Mouse (Mus musculus): Measurements from ENCODE around the gene Fyb2. TPM values are rescaled to one million over a fixed set of nuclear protein-coding genes. Genes with fewer than 3 reads are reported as not detected.

Fyb2 gene
- polyA plus RNA-seq, 1 experiment from 2014 or later, result 0.22 TPM

DNA sequence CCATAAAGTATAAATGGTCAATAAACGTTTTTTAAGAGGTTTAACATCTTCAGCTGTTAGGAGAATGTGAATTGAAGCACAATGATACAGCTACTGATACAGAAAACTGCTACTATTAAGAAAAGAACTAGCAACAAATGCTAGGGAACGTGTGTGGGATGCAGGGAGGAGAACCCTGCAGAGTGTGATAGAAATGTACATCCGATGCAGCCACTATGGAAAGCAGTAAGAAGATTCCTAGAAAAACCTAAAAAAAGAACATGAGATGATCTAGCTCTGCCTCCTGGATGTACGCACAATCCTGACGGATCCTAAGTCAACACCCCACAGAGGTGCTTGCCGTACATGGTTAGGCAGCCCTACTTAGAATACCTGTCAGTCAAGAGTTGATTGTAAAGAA is 114.0 kb downstream of the Fyb2 start:
- no peak overlapping the region for H3K4me2 ChIP-seq

GRCm38 (mm10) chr4:105031104-105031503 is 117.8 kb downstream of the Fyb2 start:
- 72% methylated on average over 8 of the region's 8 CpGs for WGBS
- no peaks in the 10 kb centered on the region for H3K27me3 ChIP-seq (replicated peaks)

More for the DNA sequence above, 114.0 kb downstream of the Fyb2 start:
- no peak overlapping the region for H3K4me3 ChIP-seq (replicated peaks)
- peaks cover 2% of the 10 kb centered on the region; the same call in 1 of the 2 replicates for H3K4me1 ChIP-seq
- no peak overlapping the region for H3K27ac ChIP-seq (replicated peaks)
- no peaks in the 10 kb centered on the region for H3K9me3 ChIP-seq (replicated peaks)
- 81% methylated on average over 6 of the region's 6 CpGs for WGBS
- no peaks in the 10 kb centered on the region for H3K27me3 ChIP-seq (replicated peaks)
- H3K36me3 ChIP-seq, result 0 out of 2 replicates have a peak, but pooled peaks cover 2% of the 10 kb centered on the region
- ATAC-seq (ENCODE audit: low FRiP score), result no peak
- no peak overlapping the region for H3K9ac ChIP-seq (replicated peaks)

DNA sequence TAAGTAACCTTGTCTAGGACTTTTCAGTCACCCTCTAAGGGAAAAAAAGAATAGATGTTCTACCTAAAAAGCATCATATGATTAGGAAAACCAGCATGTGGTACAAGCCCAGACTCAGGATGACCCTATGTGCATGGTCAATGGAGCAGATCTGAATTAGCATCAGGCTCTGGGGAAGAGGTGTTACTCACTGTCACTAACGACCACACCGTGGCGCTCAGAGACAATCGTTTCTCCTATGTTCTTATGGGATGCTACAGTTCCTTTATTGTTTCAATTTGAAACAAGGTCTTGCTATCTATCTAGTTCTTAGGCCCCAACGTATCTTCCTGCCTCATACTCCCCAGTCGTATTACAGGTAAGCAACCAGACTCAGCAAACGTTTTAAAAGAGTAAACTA is 119.9 kb downstream of the Fyb2 start:
- Histone ChIP-seq H3K9me3 (replicated peaks) (no peaks in the 10 kb centered on the region), H3K4me3 (replicated peaks) (no peak overlapping the region), H3K9ac (replicated peaks) (no peak overlapping the region), H3K4me1 (peaks cover 2% of the 10 kb centered on the region; the same call in 1 of the 2 replicates), H3K4me2 (no peak overlapping the region), H3K36me3 (peaks cover 13% of the 10 kb centered on the region; the same call in 1 of the 2 replicates), H3K27me3 (replicated peaks) (no peaks in the 10 kb centered on the region), H3K27ac (replicated peaks) (no peak overlapping the region)
- no peak for ATAC-seq (ENCODE audit: low FRiP score)
- WGBS, result 50% methylated on average over 7 of the region's 7 CpGs

More at GRCm38 (mm10) chr4:105031104-105031503, 117.8 kb downstream of the Fyb2 start:
- H3K4me1 ChIP-seq, result peaks cover 2% of the 10 kb centered on the region; the same call in 1 of the 2 replicates
- no peak overlapping the region for H3K27ac ChIP-seq (replicated peaks)
- no peaks in the 10 kb centered on the region for H3K9me3 ChIP-seq (replicated peaks)
- ATAC-seq (ENCODE audit: low FRiP score), result no peak
- H3K9ac ChIP-seq (replicated peaks), result no peak overlapping the region
- peaks cover 12% of the 10 kb centered on the region; the same call in 1 of the 2 replicates for H3K36me3 ChIP-seq
- H3K4me3 ChIP-seq (replicated peaks), result no peak overlapping the region
- no peak overlapping the region for H3K4me2 ChIP-seq

GRCm38 (mm10) chr4:105034259-105034658 is 121.0 kb downstream of the Fyb2 start:
- H3K27me3 ChIP-seq (replicated peaks), result no peaks in the 10 kb centered on the region
- H3K4me1 ChIP-seq, result peaks cover 2% of the 10 kb centered on the region; the same call in 1 of the 2 replicates
- no peaks in the 10 kb centered on the region for H3K9me3 ChIP-seq (replicated peaks)
- H3K36me3 ChIP-seq, result peaks cover 17% of the 10 kb centered on the region
- ATAC-seq (ENCODE audit: low FRiP score), result no peak
- no peak overlapping the region for H3K4me2 ChIP-seq
- no peak overlapping the region for H3K27ac ChIP-seq (replicated peaks)
- H3K9ac ChIP-seq (replicated peaks), result no peak overlapping the region
- no peak overlapping the region for H3K4me3 ChIP-seq (replicated peaks)

GRCm38 (mm10) chr4:105050041-105050440 is 136.8 kb downstream of the Fyb2 start:
- Histone ChIP-seq H3K4me1 (no peaks in the 10 kb centered on the region), H3K9me3 (replicated peaks) (no peaks in the 10 kb centered on the region), H3K27me3 (replicated peaks) (no peaks in the 10 kb centered on the region), H3K4me3 (replicated peaks) (no peak overlapping the region), H3K9ac (replicated peaks) (no peak overlapping the region), H3K27ac (replicated peaks) (no peak overlapping the region), H3K36me3 (0 out of 2 replicates have a peak, but pooled peaks cover 10% of the 10 kb centered on the region), H3K4me2 (no peak overlapping the region)
- no peak for ATAC-seq (ENCODE audit: low FRiP score)
- 88% methylated on average over 1 of the region's 1 CpGs for WGBS

- no peak for ATAC-seq (ENCODE audit: low FRiP score)
- Histone ChIP-seq H3K4me1 (no peaks in the 10 kb centered on the region), H3K4me2 (no peak overlapping the region), H3K36me3 (0 out of 2 replicates have a peak, but pooled peaks cover 8% of the 10 kb centered on the region), H3K27me3 (replicated peaks) (no peaks in the 10 kb centered on the region), H3K9ac (replicated peaks) (no peak overlapping the region), H3K27ac (replicated peaks) (no peak overlapping the region), H3K4me3 (replicated peaks) (no peak overlapping the region), H3K9me3 (replicated peaks) (no peaks in the 10 kb centered on the region)
- WGBS, result 90% methylated on average over 5 of the region's 5 CpGs
These were observed 138.0 kb downstream of the Fyb2 start for GRCm38 (mm10) chr4:105051291-105051690.

Other genes starting within 250 kb of the Fyb2 start
- gene C8b, start 147.1 kb upstream of the Fyb2 start, polyA plus RNA-seq (2015; fragmentation: Nextera tagmentation; extraction: Ambion mirVana), result 0.10 and 0.24 TPM in 2 replicates
- not detected in 2 replicates for gene Gm17662, start 56.1 kb upstream of the Fyb2 start, polyA plus RNA-seq (2015; fragmentation: Nextera tagmentation; extraction: Ambion mirVana)
- gene C8a, start 37.1 kb upstream of the Fyb2 start, polyA plus RNA-seq (2015; fragmentation: Nextera tagmentation; extraction: Ambion mirVana), result 0.06 TPM in 1 of 2 replicates, not detected in the other
- 9.6 and 10.7 TPM in 2 replicates for gene Prkaa2, start 196.4 kb downstream of the Fyb2 start, polyA plus RNA-seq (2015; fragmentation: Nextera tagmentation; extraction: Ambion mirVana)
- 72.6 and 73.6 TPM in 2 replicates for gene Plpp3, start 243.9 kb downstream of the Fyb2 start, polyA plus RNA-seq (2015; fragmentation: Nextera tagmentation; extraction: Ambion mirVana)

Measured in neural tube, embryonic 15.5 days (tissue).